Mouse (Mus musculus): ENCODE measurements around the gene Cd300a.

The Cd300a gene

DNA sequence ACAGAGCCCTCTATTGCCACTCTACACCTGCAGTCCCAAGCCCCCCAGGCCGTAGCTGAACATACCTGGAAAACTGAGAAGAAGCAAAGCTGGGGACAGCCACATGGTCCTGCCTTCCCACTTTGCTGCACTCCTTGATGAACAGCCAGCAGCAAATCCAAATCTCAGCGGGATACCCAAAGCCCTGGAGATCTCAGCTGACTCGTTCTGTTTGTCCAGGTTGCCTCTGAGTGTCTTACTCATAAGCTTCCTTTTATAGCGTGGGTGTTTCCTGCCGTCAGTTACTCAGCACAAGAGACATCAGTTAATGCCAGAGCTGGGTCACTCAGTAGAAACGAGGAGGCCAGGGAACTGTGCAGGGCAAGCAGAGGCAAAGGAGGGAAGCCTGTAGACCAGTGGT lies 44.3 kb downstream of the Cd300a start, which contains the start of gene Cd300lb:
Cd300lb (minus strand) TSS at position 243 of the 400 bp plus-strand sequence.
- TF ChIP-seq POU5F1 (IDR thresholded peaks at IDR 0.05; ENCODE audit: borderline replicate concordance, low read length) (no peak), CTCF (conservative IDR thresholded peaks at IDR 0.05; ENCODE audit: low read length) (no peak), NANOG (IDR thresholded peaks at IDR 0.05; ENCODE audit: borderline replicate concordance, low read length) (no peak)
- Histone ChIP-seq H3K36me3 (ENCODE audit: insufficient read depth, low read length) (no peaks in the 10 kb centered on the region), H3K4me1 (replicated peaks; ENCODE audit: low read depth, low read length) (no peaks in the 10 kb centered on the region), H3K4me3 (replicated peaks; ENCODE audit: low read length) (no peak within 1 kb of the TSS), H3K27me3 (ENCODE audit: insufficient read depth, low read length) (peaks cover 13% of the 10 kb centered on the region; the same call in 1 of the 2 replicates), H3K9me3 (ENCODE audit: low read length) (no peaks in the 10 kb centered on the region)

Measured in E14TG2a.4 (cell line).